Mouse (Mus musculus) heart, adult 11 months (tissue): ENCODE measurements around the gene Gmpr.

Experiments
- DNase-seq: peaks from one replicate; pipeline ENCODE4 v3.0.0; 2022

The Gmpr gene

DNA sequence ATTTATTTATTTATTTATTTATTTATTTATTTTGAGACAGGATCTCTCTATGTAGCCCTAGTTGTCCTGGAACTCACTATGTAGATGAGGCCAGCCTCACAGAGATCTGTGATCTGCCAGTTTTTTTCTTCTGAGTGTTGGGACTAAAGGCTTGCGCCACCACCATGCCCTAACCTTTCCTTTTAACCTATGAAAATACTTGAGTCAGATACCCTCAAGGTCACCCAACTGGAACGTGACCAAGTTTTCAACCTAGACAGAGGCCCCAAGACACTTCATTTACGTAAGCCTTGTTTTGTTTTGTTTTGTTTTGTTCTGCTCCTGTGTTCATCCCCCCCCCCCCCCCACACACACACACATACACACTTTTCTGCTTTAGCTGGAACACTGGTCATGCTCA lies 1.7 kb upstream of the Gmpr start:
- DNase-seq: peak; percentile 75

DNA sequence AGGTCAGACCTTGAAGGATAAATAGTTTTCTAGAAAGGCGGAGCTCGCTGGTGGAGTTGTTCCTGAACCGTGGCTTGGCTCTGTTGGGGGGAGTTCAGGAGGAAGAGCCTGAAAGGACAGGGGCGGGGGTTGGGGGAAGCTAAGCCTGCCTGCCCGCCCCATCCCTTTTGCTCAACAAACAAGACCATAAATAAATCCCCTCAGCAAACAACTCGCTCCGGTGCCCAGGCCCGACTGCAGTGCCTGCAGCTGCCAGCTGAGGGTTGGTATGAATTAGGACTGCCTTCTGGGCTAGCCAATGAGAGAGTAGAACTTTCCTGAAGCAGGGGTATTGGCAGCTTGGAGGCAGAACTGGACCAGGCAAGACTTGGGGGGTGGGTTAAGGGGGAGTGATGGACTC lies 1.3 kb downstream of the Gmpr start:
- peak; percentile 99 for DNase-seq

DNA sequence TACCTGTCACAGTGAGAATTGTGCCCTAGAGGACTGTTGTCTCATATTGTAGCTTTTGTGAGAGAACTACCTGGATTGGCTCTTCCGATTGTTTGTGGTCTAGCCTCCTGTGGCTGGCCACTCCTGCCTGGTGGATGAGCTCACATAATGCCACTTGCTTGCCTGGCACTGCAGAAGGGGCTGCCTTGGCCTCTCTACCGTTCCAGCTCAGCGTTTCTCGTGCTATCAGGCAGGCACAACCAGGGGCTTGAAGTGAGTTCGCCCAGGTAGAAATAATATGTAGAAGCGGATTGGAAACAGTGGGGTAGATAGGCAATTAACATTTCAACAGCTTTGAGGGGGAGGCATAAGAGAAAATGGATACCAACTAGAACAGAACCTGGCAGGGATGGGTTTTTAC lies 2.1 kb downstream of the Gmpr start:
- peak; percentile 85 for DNase-seq

DNA sequence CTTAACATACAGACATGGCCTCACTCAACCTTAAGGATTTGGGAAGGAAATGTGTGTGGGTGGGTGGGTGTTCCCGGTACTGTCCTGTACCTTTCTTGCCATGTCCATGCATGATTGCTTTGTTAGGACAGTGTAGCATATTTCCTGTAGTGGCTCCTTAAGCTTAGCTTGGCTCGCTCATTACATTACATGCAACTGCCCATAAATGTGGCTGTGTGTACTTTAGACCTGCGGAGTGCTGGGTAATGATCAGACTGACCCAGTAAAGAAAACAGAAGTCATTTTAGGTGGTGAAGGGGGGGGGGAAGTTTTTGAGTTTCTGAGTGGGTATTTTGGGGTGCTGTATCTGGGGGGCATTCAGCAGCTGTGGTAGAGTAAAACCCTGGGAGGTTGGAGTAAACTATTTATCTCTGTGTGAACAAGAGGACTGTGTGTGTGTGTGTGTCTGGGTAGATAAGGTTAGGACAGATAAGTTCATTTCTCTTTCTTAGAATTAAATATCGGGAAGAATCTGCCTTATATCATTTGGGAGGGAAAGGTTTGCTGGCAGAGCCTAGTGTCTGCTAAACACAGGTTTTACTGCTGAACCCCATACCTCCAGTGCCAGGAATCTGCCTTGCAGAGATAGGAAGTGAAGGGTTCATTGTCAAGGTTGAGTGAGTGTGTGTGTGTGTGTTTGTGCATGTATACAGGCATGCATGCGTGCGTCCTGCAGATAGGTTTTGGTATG lies 4.6 kb downstream of the Gmpr start:
- DNase-seq: peak; percentile 68

DNA sequence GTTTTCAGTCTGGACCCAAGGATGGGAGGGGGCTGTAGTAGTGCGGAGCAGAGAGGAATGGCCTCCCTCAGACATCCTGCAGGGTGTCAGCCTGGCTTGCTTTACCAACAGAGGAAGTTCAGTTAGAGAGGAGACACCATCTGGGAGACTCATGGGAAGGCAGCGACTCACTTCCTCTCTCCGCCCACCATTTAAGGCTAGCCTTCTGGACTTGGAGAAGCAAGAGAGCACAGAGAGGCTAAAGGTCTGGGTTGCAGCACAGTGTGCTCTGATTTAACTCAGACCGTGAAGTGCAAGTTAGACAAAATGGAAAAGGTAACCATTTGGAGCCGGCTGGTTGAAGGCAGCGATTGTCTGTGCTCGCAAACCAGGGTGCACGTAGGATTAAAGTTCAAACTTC lies 5.3 kb downstream of the Gmpr start:
- DNase-seq: peak; percentile 96

DNA sequence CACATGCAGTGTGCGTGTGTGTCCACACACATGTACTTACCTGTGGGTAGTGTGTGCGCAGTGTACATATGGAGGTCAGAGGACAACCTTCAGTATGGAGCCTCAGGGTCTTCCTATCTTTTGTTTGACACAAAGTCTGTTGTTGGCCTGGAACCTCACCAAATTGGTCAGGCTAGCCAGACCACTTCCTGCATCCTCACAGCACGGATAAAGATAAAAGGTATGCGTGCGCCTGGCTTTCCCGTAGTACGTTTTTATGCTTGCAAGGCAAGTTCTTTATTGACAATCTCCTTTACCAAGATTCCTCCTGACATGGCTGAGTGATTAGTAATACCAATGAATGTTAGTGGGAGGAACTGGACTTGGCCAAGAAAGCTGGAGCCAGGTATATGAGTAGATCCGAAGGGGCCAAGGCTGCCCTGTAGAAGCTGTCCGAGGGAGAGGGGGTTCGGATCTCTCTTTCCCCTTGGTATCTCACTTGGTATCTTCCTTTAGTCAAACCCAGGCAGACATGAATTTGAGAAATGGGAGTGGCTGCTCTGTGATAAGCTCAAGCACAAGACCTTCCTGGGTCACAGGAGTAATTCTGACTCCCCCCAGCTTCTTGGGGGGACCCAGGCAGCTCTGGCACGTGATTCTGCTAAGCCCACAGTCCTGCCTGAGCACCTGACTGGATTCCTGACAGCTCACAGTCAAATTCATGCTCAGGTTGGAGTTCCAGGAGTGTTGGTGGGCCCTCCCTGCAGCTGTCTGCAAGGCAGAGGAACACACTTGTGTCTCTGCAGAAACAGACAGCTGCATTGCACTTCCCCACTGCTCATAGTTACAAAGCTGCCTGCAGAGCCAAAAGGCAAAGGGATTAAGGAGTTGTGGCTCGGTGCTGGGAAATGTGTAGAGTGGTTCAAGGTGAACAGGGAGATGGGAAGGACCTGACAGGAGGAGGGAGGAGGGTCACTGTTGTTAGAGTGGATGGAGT lies 6.1 kb downstream of the Gmpr start:
- DNase-seq: peak; percentile 76

DNA sequence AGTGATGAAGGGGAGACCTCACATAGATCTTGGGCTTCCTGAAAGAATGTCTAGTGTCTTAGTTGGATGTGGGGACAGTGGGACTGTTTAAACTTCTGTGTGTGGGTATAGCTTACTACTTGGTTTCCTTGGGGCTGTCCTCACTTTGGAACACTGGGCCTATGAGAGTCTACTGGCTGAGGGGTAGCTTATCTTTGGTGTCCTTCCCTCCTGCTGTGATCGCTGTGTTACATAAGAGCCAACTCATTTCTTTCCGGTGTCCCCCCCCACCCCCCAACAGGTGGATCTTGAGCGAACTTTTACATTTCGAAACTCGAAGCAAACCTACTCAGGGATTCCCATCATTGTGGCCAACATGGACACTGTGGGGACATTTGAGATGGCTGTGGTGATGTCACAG lies 6.9 kb downstream of the Gmpr start:
- no peak for DNase-seq

DNA sequence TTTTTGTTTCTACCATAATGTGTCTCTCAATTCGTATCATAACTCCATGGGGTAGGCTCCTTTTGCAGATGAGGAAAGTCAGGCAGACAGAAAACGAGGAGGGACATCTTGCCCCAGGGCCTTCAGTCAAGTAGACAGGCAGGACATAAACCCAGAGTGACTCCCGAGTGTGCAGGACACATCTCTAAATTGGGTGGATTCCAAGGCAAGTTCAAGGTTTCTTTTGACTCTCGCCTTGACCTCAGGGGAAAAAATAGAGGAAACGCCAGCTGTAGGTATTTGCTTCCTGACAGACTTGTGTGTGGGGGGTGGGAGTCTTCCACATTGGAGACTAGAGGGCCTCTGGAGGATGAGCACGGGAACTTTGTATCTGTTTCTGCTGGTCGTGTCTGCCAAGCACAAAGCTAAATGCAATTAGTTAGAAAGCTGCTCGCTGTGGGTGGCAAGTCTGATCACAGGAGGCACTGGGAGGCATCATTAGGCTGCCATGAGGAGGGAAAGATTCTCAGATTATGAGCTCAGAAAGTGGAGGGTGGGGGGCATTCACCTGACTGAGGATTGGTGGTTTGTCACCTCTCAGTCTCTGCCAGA lies 7.7 kb downstream of the Gmpr start:
- DNase-seq: peak; percentile 82

DNA sequence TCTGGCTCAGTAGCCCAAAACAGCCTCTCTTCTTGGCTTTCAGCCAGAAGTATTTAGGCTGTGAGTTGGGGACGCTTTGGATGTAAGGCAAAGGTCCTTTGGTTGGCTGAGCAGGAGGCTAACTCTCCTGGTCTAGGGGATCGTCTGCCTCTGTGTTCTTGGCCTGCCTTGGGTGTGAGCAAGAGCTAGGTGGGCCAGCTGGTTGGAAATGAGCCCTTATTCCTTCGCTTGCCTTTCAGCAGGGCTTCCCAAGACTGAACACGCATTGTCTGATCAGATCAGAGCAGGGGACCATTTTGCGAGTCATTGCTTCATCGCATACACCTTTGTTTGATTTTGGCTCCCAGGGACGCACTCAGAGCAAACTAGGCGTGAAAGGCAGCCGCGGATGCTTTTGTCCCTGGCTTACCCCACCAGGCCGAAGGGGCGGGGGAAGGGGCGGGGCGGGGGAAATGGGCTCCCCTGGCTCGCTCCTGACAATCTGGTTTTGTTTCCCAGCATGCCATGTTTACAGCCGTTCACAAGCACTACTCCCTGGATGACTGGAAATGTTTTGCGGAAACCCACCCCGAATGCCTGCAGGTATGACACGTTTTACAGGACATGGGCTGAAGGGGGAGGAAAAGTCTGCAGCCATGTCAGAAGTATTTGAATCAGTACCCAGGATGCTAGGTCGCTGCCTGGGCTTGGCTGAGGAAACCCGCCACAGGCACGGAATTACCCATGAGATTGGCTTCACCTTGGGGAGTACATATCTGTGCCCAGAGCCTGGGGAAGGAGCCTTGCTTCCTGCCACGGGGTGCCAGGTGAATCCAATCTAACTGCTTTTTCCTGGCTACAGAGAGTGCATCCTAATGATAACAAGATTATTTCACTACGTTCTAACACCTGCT lies 9.5 kb downstream of the Gmpr start:
- DNase-seq: peak; percentile 96

DNA sequence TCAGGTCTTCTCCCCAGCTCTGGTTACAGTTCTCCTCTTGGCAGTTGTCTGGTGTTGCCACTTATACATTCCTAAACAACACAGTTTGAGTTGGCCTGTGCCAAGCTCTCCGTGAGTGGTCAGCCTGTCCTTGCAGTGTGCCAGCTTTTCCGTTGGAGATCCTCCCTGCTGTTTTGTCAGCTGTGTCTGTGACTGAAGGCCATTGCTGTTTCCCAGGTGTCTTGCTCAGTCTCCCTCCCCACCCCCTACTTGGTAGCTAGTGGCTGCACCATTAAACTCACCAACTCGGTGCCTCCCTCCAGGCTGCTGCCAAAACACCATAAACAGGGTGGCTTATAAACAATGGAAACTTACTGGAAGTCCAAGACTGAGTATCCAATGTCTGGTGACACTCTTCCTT lies 17.1 kb downstream of the Gmpr start:
- DNase-seq: peak; percentile 94

DNA sequence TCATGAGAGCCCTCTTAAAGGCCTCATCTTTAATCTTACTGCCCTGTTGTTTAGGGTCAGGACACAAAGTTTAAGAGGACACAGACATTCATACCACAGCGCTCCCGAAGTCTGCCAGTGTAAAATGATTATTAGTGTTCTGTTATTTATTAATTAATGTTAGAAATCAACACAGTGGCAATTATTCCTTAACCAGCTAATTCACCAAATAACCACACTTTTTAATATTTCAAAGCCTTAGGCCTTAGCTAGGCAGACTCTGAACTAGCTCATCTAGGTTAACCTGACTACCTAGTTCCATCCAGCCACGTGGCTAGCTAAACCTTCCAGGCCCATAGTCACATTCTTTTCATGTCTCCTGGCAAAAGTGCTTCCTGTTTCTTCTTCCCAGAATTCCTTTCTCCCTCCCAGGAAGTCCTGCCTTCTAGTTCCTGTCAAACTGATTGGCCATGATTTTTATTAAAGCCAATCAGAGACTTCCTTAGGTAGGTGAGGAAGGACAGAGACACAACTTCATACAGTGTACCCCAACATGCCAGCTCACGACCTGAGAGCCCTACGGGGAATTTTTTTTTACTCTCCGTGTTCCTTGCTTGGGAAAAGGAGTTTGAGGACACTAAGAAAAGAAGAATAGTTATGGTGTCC lies 17.7 kb downstream of the Gmpr start:
- DNase-seq: no peak

DNA sequence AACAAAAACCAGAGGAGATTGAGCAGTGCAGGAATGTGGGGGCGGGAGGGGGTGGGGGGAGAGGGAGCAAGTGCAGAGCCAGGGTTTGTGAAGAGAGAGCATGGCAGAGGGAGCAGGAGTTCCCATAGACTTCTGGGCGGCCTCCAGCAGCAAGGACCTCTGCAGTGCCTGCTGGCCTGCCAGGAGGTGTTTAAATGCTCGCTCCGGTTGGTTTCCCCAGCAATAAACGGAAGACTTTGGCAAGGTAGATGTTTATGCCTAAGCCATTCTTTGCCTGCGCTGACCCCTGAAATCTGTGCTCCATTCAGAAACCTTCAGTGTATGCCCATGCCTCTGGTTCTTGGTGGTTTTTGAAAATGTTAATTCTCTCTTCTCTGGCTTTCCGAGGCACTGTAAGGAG lies 19.0 kb downstream of the Gmpr start:
- DNase-seq: no peak

DNA sequence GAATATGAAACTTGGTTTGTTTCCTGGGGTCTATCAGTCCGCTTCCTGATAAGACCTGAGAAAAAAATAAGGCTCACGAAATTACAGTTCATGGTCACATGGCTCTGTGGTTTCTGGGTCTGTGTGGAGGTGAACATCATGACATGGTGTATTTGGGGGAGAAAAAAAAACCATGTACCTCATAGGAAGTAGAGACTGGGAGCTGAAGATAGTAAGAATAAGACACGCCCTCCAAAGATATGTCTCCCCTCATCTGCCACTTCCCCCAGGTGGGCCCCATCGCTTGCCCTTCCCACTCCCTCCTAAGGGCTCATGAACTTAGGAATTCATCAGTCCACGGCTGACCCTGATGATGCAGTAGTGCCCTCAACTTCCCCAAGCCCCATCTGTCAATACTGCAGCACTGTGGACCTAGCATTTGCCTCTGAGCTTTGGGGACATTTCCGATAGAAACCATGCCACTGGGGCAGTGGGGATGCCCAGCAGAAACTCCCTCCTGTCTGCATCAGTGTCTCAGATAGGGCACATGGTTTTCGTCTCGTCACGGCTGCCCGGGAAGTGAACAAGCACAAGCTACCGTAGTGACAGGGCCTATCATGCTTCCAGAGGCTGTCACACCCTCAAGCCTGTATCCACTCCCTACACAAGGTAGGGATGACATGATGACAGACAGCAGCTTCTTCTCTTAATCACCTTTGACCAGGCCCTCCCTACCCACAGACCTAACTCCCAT lies 20.2 kb downstream of the Gmpr start:
- no peak for DNase-seq

DNA sequence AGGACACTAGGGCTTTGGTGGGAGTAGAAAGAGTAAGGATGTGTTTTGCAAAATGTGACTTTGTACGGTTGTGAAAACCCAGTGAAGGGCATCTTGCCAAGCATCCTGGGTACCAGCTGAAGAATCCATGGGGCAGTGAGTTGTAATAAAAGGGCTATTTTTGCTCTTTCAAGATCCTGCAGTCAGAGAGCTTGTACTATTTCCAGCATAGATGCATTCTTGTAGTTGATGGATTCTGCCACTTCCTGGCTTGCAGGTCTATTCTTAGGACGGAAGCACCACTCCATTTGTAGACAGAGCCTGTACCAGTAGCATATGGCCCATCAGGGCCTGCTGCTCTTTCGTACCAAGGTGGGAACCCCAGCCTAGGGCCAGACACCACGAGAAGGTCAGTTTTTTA lies 21.5 kb downstream of the Gmpr start:
- DNase-seq: no peak

DNA sequence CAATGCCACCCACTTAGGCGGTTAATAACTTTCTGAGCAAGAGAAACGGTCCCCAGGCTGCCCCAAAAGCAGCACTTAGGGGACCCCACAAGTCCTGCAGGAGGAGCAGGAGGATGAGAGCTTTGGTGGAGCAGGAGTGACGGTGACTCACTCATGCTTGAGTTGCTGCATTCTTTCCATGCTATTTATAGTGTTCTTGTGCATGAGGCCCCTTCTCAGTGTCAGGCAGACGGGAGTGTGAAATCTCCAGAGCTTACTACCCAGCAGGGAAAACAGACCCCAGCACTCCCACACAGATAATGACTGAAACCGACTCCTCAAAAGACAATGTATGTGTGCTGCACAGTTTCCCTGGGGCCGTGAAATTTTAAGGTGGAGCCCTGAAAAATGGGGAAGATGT lies 23.5 kb downstream of the Gmpr start:
- DNase-seq: no peak

DNA sequence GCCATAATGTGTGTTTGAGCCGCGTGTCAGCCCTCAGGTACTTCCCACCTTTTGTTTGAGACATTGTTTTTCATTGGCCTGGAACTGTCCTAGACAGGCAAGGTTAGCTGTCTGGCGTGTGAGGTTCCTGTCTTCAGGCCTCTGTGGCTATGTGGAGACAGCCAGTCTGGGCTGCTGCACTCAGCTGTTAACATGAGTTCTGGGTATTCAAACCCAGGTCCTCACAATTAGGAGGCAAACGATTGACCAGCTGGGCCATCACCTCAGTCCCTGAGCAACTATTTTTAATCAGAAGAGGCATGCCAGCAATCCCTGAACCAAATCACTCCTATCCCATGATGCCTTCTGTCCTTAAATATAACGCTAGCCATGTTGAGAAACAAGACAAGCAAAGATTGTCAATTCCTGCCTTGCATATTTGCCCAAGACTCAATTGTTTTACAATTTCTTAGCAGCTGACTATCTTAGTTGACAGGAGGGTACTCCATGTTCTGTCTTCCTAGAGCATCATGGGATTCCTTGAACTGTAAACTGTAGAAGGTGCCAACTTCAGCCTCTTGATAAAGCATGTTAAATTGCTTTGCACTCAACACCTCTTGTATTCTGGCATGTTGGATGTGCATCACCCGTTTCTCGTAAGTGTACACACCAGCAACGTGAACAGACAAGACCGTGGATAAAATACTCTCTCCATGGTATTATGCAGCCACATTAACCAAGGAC lies 28.6 kb downstream of the Gmpr start:
- peak; percentile 90 for DNase-seq

DNA sequence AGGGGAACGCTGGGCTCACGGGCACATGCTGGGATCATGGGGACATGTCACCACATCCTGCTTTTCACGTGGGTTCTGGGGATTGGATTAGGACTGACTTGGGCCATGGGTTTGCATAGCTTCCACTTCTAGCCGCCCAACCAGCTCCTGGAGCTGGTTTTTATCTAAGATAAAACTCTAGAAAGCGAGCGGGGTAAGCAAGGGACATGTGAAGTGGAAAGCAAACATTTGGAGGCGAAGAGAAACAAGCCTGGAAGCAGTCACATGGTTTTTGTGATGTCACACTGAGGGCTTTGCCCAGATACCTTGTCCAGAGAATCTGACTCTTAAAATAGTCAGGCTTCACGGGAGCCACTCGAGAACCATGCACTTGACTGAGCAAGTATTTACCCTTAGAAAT lies 29.9 kb downstream of the Gmpr start:
- peak; percentile 96 for DNase-seq

DNA sequence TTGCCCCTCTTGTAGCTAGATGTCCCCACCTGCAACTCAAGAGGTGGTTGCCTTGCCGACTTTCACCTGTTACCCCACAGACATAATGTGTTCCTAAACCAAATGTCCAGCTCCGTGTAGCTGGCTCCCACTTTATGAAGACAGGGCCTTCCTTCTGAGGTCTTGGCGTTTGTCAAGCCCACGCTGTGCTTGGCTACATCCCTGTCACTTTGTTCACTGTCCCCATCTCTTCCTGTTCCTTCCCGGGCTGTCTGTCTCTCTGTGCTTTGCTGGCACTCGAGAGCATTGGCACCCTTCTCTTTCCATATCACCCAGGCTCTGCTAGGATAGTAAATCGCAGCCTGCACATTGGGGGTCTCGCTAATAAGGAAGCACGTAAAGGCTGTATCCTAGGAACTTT lies 30.8 kb downstream of the Gmpr start:
- DNase-seq: no peak

DNA sequence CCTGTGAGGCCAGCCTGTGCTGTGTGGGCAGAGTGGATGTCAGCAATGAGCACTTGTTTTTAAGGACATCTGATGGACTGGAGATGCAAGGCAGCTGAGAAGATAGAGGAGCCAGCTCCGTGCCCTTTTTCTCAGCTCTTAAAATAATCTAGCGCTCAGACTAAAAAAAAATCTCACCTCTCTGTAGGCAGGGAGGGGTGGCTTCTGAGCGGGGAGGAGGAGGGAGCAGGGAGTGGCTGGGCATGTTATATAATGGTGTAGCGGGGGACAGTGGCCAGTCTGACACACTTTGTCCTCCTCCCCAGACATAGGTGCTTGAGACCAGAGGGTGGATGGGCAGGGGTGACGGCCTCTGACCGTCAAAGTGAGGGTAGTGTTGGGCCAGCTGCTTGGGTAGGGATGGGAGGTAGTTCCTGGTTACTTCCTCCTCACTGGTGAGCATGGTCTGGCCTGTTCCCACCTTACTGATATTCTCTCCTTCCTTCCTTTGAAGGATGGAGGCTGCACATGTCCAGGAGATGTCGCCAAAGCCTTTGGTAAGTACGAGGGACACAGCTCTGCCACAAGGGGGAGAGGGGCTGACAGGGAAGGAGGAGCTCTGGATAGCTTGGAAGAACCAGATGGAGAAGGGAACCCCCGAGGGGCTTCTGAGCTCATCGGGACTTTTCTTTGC lies 31.4 kb downstream of the Gmpr start:
- DNase-seq: peak; percentile 97

DNA sequence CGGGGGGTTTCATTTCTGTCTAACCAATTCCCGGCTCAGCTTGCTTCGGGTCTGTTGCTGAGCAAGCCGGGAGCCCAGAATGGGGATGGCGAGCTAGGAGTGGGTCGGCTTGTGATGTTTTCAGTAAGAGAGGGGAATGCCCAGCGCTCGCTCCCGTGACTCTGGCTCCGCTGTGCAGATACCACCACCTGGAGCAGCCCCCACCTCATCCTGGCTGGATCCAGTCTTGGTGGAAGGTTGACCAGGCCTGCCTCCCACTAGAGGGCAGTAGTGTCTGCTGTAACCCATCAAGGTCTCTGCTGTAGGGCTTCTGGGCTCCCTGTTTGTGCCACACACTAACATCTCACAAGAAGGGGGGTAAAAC lies 31.9 kb downstream of the Gmpr start:
- DNase-seq: peak; percentile 96
